Mouse (Mus musculus) left cerebral cortex, adult 2 months (tissue): ENCODE data around the gene Sema4b. TPM values are rescaled to one million over a fixed set of nuclear protein-coding genes. Genes with fewer than 3 reads are reported as not detected.

ENCODE experiments used
- DNase-seq, 2 experiments: peaks; one replicate each; pipeline ENCODE4 v3.0.0; 2021 to 2022; ENCODE audit warnings: low spot score in 2 of 2, mixed read lengths in 1 of 2; ENCODE audit errors: extremely low spot score in 1 of 2
- H3K27ac ChIP-seq: fragments of 200-600 bp; 2 replicates; pipeline ENCODE4 v1.8.1; 2022
- H3K4me3 ChIP-seq: fragments of 200-600 bp; 2 replicates; pipeline ENCODE4 v1.8.1; 2022
- CTCF ChIP-seq: fragments of 200-600 bp; IDR thresholded peaks from 2 replicates; pipeline ENCODE4 v1.8.1; 2022; ENCODE audit warnings: antibody characterized with exemption, mild to moderate bottlenecking, moderate library complexity
- intact Hi-C: fragments of 180-260 bp; cut with DNase I; formaldehyde crosslinking; loops from one replicate; pipeline ENCODE4 v1.15.1; 2025
- total RNA-seq, 2 experiments: library from RNA; stranded (reverse); gene quantifications; 2 replicates each; pipeline ENCODE4 v1.2.3; 2021

Sema4b gene
- total RNA-seq, 2 experiments from 2014 or later = 19.4 to 20.6 TPM

GRCm38 (mm10) chr7:80209669-80210068 lies 23.0 kb downstream of the Sema4b start:
- intact Hi-C loops = no loop called here
- no peak for DNase-seq

GRCm38 (mm10) chr7:80210982-80211381 lies 24.3 kb downstream of the Sema4b start:
- DNase-seq = no peak
- Histone ChIP-seq H3K27ac (no peak overlapping the region), H3K4me3 (no peak overlapping the region)
- intact Hi-C loops = no loop called here
- TF ChIP-seq CTCF = no peak

More at GRCm38 (mm10) chr7:80209669-80210068, 23.0 kb downstream of the Sema4b start:
- no peak for TF ChIP-seq CTCF
- Histone ChIP-seq H3K27ac (no peak overlapping the region), H3K4me3 (no peak overlapping the region)

GRCm38 (mm10) chr7:80213604-80214003 lies 27.0 kb downstream of the Sema4b start:
- no peak for DNase-seq
- TF ChIP-seq CTCF = no peak
- Histone ChIP-seq H3K27ac (no peak overlapping the region), H3K4me3 (no peak overlapping the region)
- intact Hi-C loops = loop anchor here (2.0 kb wide), 1 partner anchor 73 kb away; no protein-coding TSS in a partner anchor

- no peak for DNase-seq
- no peak overlapping the region for H3K4me3 ChIP-seq
- TF ChIP-seq CTCF = no peak
- intact Hi-C loops = loop anchor here (2.0 kb wide), 1 partner anchor 74 kb away; no protein-coding TSS in a partner anchor
- H3K27ac ChIP-seq = no peak overlapping the region
Observed at GRCm38 (mm10) chr7:80214459-80214858, 27.8 kb downstream of the Sema4b start.

DNA sequence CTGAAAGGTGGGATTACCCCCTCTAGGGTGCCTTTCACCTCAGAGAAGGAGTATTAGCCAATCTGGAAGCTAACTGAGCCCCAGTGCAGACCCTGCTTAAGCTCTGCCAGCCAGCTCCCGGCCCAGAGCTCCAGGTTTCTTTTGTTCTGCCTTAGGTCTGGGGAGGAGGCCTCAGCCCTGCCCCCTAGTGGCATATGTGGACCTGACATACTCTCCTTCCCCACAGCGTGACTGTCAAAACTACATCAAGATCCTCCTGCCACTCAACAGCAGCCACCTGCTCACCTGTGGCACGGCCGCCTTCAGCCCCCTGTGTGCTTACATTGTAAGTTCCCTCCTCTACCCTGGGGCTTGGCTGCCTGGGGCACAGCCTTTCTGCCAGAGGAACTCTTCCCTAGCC lies 28.8 kb downstream of the Sema4b start:
- TF ChIP-seq CTCF = peak; percentile 91
- intact Hi-C loops = loop anchor here (2.0 to 5.0 kb wide), 2 partner anchors 58 to 75 kb away; no protein-coding TSS in a partner anchor
- peak; percentile 63 to 72 for DNase-seq
- Histone ChIP-seq H3K4me3 (no peak overlapping the region), H3K27ac (no peak overlapping the region)

DNA sequence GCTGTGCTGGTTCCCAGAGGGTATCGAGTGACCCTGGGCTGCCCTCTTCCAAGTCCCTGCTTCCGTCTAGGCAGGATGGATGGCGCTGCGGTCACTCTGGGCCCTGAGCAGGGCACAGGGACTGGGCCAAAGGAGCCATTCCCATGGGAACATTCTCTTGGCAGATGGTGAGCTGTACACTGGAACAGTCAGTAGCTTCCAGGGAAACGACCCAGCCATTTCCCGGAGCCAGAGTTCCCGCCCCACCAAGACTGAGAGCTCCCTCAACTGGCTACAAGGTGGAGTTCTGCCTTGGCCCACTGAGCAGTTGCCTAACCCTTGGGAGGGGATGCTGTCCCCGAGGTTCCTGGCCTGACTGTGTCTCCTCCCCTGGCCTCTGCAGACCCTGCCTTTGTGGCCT lies 29.9 kb downstream of the Sema4b start:
- peak in 1 of 2 experiments; percentile 44 for DNase-seq
- intact Hi-C loops = loop anchor here (5.0 kb wide), 1 partner anchor 59 kb away; no protein-coding TSS in a partner anchor
- Histone ChIP-seq H3K27ac (no peak overlapping the region), H3K4me3 (no peak overlapping the region)
- TF ChIP-seq CTCF = peak; percentile 19

GRCm38 (mm10) chr7:80218666-80219065 lies 32.0 kb downstream of the Sema4b start:
- intact Hi-C loops = loop anchor here (5.0 kb wide), 1 partner anchor 61 kb away; no protein-coding TSS in a partner anchor
- DNase-seq = no peak
- no peak for TF ChIP-seq CTCF
- no peak overlapping the region for H3K4me3 ChIP-seq
- H3K27ac ChIP-seq = no peak overlapping the region

GRCm38 (mm10) chr7:80220237-80220797 lies 33.7 kb downstream of the Sema4b start:
- TF ChIP-seq CTCF = no peak
- intact Hi-C loops = no loop called here
- no peak overlapping the region for H3K27ac ChIP-seq
- no peak for DNase-seq
- no peak overlapping the region for H3K4me3 ChIP-seq

DNA sequence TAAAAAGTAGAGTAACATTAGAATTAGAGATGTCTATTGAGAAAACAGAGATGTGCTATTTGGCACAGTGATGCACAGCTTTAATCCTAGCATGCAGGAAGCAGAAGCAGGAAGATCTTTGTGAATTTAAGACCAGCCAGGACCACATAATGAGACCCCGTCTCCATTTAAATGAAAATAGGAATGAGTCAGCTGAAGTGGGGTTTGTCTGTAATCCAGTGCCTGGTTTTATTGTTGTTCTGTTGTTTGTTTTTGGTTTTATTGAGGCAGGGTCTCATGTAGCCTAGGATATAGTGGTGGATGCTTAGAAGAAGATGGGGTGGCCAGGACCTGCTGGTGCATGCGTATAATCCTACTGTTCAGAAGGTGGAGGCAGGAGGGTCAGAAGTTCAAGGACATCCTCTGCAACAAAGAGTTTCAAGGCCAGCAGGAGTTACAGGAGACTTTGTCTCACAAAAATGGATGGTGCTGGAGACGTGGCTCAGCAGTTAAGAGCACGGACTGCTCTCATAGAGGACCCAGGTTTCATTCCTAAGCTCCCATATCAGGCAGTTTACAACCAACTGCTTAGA lies 34.6 kb downstream of the Sema4b start:
- Histone ChIP-seq H3K27ac (no peak overlapping the region), H3K4me3 (no peak overlapping the region)
- no peak for TF ChIP-seq CTCF
- DNase-seq = no peak
- intact Hi-C loops = no loop called here

GRCm38 (mm10) chr7:80227065-80227464 lies 40.4 kb downstream of the Sema4b start:
- Histone ChIP-seq H3K27ac (no peak overlapping the region), H3K4me3 (no peak overlapping the region)
- intact Hi-C loops = no loop called here
- TF ChIP-seq CTCF = no peak; the same call in none of the 2 replicates
- no peak for DNase-seq

DNA sequence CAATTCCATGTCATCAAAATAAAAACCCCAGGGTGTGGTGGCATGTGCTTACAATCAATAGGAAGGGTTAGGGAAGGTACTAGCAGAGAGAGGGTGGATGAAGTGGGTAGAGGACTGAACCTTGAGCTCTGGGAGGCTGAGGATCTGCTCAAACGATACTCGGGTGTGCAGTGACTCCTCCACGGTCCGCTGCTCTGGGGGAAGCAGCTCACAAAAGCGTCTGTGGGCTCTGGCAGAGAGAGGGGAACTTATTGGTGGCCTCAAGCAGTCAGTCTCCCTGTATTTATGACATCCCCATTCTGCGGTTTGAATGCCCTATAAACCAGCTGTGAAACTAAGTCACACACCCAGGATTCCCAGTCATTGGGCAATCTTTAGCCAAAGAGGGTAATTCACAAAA lies 43.6 kb downstream of the Sema4b start:
- intact Hi-C loops = no loop called here
- DNase-seq = no peak
- TF ChIP-seq CTCF = no peak
- H3K4me3 ChIP-seq = no peak overlapping the region
- H3K27ac ChIP-seq = no peak overlapping the region

GRCm38 (mm10) chr7:80231971-80232488 lies 45.4 kb downstream of the Sema4b start:
- Histone ChIP-seq H3K27ac (peak overlapping the region; percentile 63), H3K4me3 (peak overlapping the region; percentile 77)
- TF ChIP-seq CTCF = no peak
- intact Hi-C loops = no loop called here
- DNase-seq = no peak
